Mouse (Mus musculus) hindbrain, embryonic 14.5 days (tissue): ENCODE data around the gene Nfam1. TPM values are rescaled to one million over a fixed set of nuclear protein-coding genes. Genes with fewer than 3 reads are reported as not detected.
"Not testable (repeated sequence)": the region's sequence is repeated elsewhere in the genome, so short reads cannot be mapped to it uniquely, and the experiment has no call there.

Experiments
- ATAC-seq: fragments of 200-750 bp; cut with Nextera tagmentation; 2 replicates; pipeline ENCODE4 v1.8.0; 2017; ENCODE audit warnings: moderate number of reproducible peaks, mild to moderate bottlenecking, moderate TSS enrichment, moderate library complexity; ENCODE audit not compliant: low FRiP score
- DNase-seq: peaks from one replicate; pipeline ENCODE4 v3.0.0-alpha.2; 2015; ENCODE audit warnings: low spot score
- H3K27ac ChIP-seq: fragments of 300-500 bp; sonication (generic); 2 replicates; pipeline ENCODE4 v1.5.1; 2014; ENCODE audit warnings: mild to moderate bottlenecking, moderate library complexity
- H3K27me3 ChIP-seq: fragments of 300-500 bp; sonication (generic); 2 replicates; pipeline ENCODE4 v1.6.1; 2014; ENCODE audit warnings: mild to moderate bottlenecking, low read length, mixed read lengths; ENCODE audit not compliant: control insufficient read depth, insufficient read depth
- H3K36me3 ChIP-seq: fragments of 300-500 bp; sonication (generic); replicated peaks from 2 replicates; pipeline ENCODE4 v1.6.1; 2014; ENCODE audit not compliant: control insufficient read depth, insufficient read depth
- H3K4me1 ChIP-seq: fragments of 300-500 bp; sonication (generic); replicated peaks from 2 replicates; pipeline ENCODE4 v1.6.1; 2014; ENCODE audit warnings: antibody characterized with exemption, low read length, mixed read lengths; ENCODE audit not compliant: control insufficient read depth, insufficient read depth
- H3K4me2 ChIP-seq: fragments of 300-500 bp; sonication (generic); replicated peaks from 2 replicates; pipeline ENCODE4 v1.6.1; 2014; ENCODE audit warnings: mild to moderate bottlenecking, moderate library complexity
- H3K4me3 ChIP-seq: fragments of 300-500 bp; sonication (generic); replicated peaks from 2 replicates; pipeline ENCODE4 v1.5.1; 2014; ENCODE audit warnings: mild to moderate bottlenecking, low read length
- H3K9ac ChIP-seq: fragments of 300-500 bp; sonication (generic); 2 replicates; pipeline ENCODE4 v1.6.1; 2014
- H3K9me3 ChIP-seq: fragments of 300-500 bp; sonication (generic); 2 replicates; pipeline ENCODE4 v1.6.1; 2016; ENCODE audit warnings: low read length; ENCODE audit not compliant: control insufficient read depth
- WGBS: fragments of 180-500 bp; shearing (Covaris S2); extraction: QIAGEN DNeasy Blood & Tissue Kit; methylation state at CpG from one replicate; pipeline ENCODE4 v1.1.7; 2014; 5-methylcytosine and 5-hydroxymethylcytosine counted together
- polyA plus RNA-seq: library from polyadenylated mRNA; unstranded; fragments of >200 nt; fragmentation: Nextera tagmentation; extraction: Ambion mirVana; gene quantifications from 2 replicates; pipeline ENCODE4 v1.2.1, GENCODE M21; 2014

The Nfam1 gene
- polyA plus RNA-seq: 1.9 and 2.1 TPM in 2 replicates

DNA sequence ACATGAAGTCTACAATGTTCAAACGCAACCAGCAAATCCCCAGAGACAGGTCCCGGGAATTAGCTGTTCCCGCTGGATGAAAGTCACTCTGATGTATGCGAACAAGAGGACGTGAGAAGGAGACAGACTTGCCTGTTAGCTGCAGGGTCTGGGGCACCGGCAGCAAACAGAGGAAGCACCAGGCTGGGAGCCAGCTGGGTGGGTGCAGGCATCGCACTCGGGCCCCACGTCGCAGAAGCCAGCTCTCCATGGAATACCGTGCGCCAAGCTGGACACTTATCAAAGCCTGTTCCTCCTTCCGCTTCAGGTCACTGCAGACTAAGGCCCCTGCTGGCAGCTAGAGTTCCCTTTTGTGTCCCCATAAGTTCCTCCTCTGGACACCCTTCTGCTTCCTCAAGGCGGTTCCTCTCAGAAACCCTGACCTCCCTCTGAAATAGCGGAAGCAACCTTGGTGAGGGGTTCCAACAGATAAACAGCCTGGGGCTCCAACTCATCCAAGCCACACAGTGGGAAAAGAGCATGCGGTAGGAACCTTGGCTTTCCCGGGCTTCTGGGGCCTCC lies at the start of gene Nfam1:
Nfam1 (minus strand) TSS at position 326 of the 561 bp plus-strand sequence.
- DNase-seq: no peak
- Histone ChIP-seq H3K27me3 (0 out of 2 replicates have a peak, but pooled peaks cover 4% of the 10 kb centered on the region), H3K4me3 (no peak within 1 kb of the TSS), H3K9ac (no peak within 1 kb of the TSS), H3K4me2 (peak within 1 kb of the TSS; percentile 42; the same call in 1 of the 2 replicates), H3K36me3 (no peaks in the 10 kb centered on the region), H3K4me1 (peaks cover 44% of the 10 kb centered on the region), H3K9me3 (no peaks in the 10 kb centered on the region), H3K27ac (no peak within 1 kb of the TSS)
- WGBS: 25% methylated on average over 17 of the region's 17 CpGs
- ATAC-seq: no peak

- no peak for ATAC-seq
- Histone ChIP-seq H3K27me3 (no peaks in the 10 kb centered on the region), H3K9me3 (no peaks in the 10 kb centered on the region), H3K4me1 (no peaks in the 10 kb centered on the region), H3K36me3 (no peaks in the 10 kb centered on the region), H3K27ac (no peak overlapping the region), H3K4me2 (no peak overlapping the region), H3K9ac (no peak overlapping the region), H3K4me3 (no peak overlapping the region)
- no peak for DNase-seq
- WGBS: 66% methylated on average over 27 of the region's 27 CpGs
These were observed 42.8 kb upstream of the Nfam1 start for GRCm38 (mm10) chr15:83075607-83076525.

DNA sequence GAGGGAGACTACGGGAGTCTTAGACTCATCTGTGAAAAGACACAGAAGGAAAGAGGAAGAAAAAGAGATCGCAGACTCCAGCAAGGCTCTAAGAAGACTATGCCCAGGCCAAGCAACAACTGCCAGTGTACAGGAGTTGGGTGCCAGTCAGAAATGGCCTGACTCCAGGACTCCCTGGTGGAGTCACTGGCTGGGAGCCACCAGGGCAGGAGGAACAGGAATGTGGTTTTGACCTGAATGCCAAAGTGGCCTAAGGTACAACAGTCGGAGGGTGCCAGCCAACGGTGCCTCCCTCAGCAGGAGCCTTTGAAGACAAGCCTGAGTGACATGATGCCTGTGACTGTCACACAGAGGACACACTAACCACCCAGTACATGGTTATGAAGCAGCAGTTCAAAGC lies 41.1 kb upstream of the Nfam1 start:
- Histone ChIP-seq H3K4me2 (no peak overlapping the region), H3K27ac (no peak overlapping the region), H3K4me1 (no peaks in the 10 kb centered on the region), H3K27me3 (no peaks in the 10 kb centered on the region), H3K9ac (no peak overlapping the region), H3K9me3 (no peaks in the 10 kb centered on the region), H3K36me3 (no peaks in the 10 kb centered on the region), H3K4me3 (no peak overlapping the region)
- 83% methylated on average over 4 of the region's 4 CpGs for WGBS
- DNase-seq: no peak
- ATAC-seq: no peak

DNA sequence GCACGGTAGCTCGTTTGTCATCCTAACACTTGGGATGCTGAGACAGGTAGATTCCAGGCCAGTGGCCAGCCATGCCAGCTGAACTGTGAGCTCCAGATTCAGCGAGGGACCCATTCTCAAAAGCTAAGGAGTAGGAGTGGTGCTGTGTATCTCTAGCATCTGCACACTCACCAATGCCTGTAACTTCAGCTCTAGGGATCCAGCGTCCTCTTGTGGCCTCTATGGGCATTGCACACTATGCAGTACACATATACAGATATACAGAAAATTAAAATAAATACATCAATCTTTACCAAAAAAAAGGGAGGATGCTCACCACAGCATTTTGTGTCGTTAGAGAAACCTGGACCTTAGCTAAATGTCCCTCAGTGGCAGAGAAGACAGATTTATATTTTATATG lies 38.6 kb upstream of the Nfam1 start:
- DNase-seq (no peak), ATAC-seq (no peak)
- 85% methylated on average over 5 of the region's 5 CpGs for WGBS
- no peaks in the 10 kb centered on the region for H3K36me3 ChIP-seq
- no peak overlapping the region for H3K27ac ChIP-seq
- H3K4me1 ChIP-seq: no peaks in the 10 kb centered on the region
- H3K4me3 ChIP-seq: no peak overlapping the region
- no peaks in the 10 kb centered on the region for H3K27me3 ChIP-seq
- H3K4me2 ChIP-seq: no peak overlapping the region
- H3K9ac ChIP-seq: no peak overlapping the region
- H3K9me3 ChIP-seq: no peaks in the 10 kb centered on the region

GRCm38 (mm10) chr15:83070942-83071341 lies 37.8 kb upstream of the Nfam1 start:
- Histone ChIP-seq H3K4me1 (no peaks in the 10 kb centered on the region), H3K4me3 (no peak overlapping the region), H3K9me3 (no peaks in the 10 kb centered on the region), H3K4me2 (no peak overlapping the region), H3K9ac (no peak overlapping the region), H3K36me3 (no peaks in the 10 kb centered on the region), H3K27ac (no peak overlapping the region), H3K27me3 (no peaks in the 10 kb centered on the region)
- ATAC-seq (peak; percentile 53; the same call in 1 of the 2 replicates), DNase-seq (peak; percentile 71)
- 52% methylated on average over 3 of the region's 3 CpGs for WGBS

DNA sequence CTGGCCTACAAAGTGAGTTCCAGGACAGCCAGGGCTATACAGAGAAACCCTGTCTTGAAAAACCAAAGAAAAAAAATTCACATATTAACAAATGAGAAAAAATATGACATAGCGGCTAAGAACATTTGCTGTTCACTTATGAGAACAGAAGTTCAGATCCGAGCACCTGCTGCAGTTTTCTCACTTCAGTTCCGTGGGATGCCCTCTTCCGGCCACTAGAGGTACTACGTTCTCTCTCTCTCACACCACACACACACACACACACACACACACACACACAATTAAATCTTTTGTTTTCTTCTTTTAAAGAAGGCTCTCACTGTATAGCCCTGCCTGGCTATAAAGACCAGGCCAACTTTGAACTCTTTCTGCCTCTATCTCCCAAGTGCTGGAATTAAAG lies 35.2 kb upstream of the Nfam1 start:
- Histone ChIP-seq H3K9me3 (no peaks in the 10 kb centered on the region), H3K4me3 (no peak overlapping the region), H3K36me3 (no peaks in the 10 kb centered on the region), H3K4me1 (no peaks in the 10 kb centered on the region), H3K27ac (no peak overlapping the region), H3K9ac (no peak overlapping the region), H3K27me3 (no peaks in the 10 kb centered on the region), H3K4me2 (no peak overlapping the region)
- 95% methylated on average over 5 of the region's 5 CpGs for WGBS
- DNase-seq (no peak), ATAC-seq (no peak)

- DNase-seq (peak; percentile 69), ATAC-seq (no peak)
- no peak overlapping the region for H3K4me3 ChIP-seq
- no peaks in the 10 kb centered on the region for H3K9me3 ChIP-seq
- H3K4me2 ChIP-seq: no peak overlapping the region
- H3K36me3 ChIP-seq: no peaks in the 10 kb centered on the region
- H3K9ac ChIP-seq: no peak overlapping the region
- H3K27ac ChIP-seq: no peak overlapping the region
- WGBS: 63% methylated on average over 4 of the region's 4 CpGs
- no peaks in the 10 kb centered on the region for H3K4me1 ChIP-seq
- H3K27me3 ChIP-seq: no peaks in the 10 kb centered on the region
These were observed 32.4 kb upstream of the Nfam1 start for GRCm38 (mm10) chr15:83065543-83065942.

DNA sequence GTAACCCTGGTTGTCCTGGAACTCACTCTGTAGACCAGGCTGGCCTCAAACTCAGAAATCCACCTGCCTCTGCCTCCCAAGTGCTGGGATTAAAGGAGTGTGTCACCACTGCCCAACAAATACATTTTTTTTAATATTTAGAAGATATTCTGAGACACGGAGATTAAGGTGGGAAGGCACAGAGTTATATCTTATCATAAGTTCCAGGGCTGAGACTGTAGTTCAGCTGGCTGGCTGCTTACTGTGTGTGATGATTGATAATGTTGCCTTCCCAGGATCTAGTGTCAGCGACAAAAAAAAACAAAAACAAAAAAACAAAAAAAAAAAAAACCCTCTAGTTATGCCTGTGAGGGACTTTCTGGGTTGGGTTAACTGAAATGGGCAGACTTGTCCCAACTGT lies 29.5 kb upstream of the Nfam1 start:
- H3K4me2 ChIP-seq, H3K36me3 ChIP-seq, H3K27ac ChIP-seq, H3K27me3 ChIP-seq, H3K4me3 ChIP-seq, H3K9me3 ChIP-seq, ATAC-seq, H3K9ac ChIP-seq, DNase-seq: not testable (repeated sequence)
- peaks cover 18% of the 10 kb centered on the region for H3K4me1 ChIP-seq
- WGBS: 88% methylated on average over 2 of the region's 2 CpGs

- Histone ChIP-seq H3K9me3 (no peaks in the 10 kb centered on the region), H3K36me3 (no peaks in the 10 kb centered on the region), H3K4me2 (no peak overlapping the region), H3K27me3 (no peaks in the 10 kb centered on the region), H3K9ac (no peak overlapping the region), H3K4me1 (peaks cover 26% of the 10 kb centered on the region), H3K27ac (no peak overlapping the region), H3K4me3 (no peak overlapping the region)
- no peak for ATAC-seq
- WGBS: 18% methylated on average over 5 of the region's 5 CpGs
- no peak for DNase-seq
These were observed 28.6 kb upstream of the Nfam1 start for GRCm38 (mm10) chr15:83061689-83062088.
